Mouse (Mus musculus): ENCODE measurements around the gene Krt1. TPM values are rescaled to one million over a fixed set of nuclear protein-coding genes. Genes with fewer than 3 reads are reported as not detected.

The Krt1 gene
- polyA plus RNA-seq, 2 experiments, result 0.02 TPM; not detected in 1

DNA sequence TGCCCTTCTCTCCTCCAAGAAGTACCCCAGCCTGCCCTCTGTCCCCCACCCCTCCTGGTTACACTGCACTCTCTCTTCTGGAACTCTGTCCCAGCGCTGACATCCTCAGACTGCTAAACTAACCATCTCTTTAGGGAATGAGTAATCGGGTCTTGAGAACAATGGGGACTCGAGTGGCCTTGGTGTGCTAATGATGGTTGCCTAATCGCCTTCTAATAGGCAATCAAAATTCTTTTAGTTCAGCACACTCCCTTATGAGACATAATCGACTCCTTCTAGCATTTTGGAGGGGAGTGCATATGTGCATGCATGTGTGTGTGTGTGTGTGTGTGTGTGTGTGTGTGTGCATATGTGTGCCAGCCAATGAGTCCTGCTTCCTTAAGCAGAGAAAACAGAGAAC lies 2.0 kb upstream of the Krt1 start:
- ATAC-seq (ENCODE audit: insufficient read depth) (no peak), DNase-seq (ENCODE audit: low read depth in 3 of 3, low spot score in 3 of 3) (no peak)
- no peaks in the 10 kb centered on the region for H3K36me3 ChIP-seq (replicated peaks; ENCODE audit: control insufficient read depth, insufficient read depth, low read depth)
- H3K4me2 ChIP-seq (ENCODE audit: low read depth), result no peak overlapping the region
- WGBS (ENCODE audit: insufficient replicate concordance), result 16% methylated on average over 5 of the region's 5 CpGs
- no peak overlapping the region for H3K4me3 ChIP-seq (ENCODE audit: insufficient read depth in 1 of 2, low read depth in 2 of 2, low read length in 2 of 2)
- H3K27me3 ChIP-seq (ENCODE audit: control insufficient read depth, insufficient read depth, low read length), result no peaks in the 10 kb centered on the region
- H3K4me1 ChIP-seq (replicated peaks; ENCODE audit: control insufficient read depth in 2 of 2, insufficient read depth in 2 of 2, low read length in 1 of 2), result no peaks in the 10 kb centered on the region
- no peak overlapping the region for H3K27ac ChIP-seq
- no peaks in the 10 kb centered on the region for H3K9me3 ChIP-seq (ENCODE audit: control insufficient read depth, low read length)
- H3K9ac ChIP-seq (replicated peaks), result no peak overlapping the region
- TF ChIP-seq EP300 (IDR thresholded peaks at IDR 0.05; ENCODE audit: low read depth), result no peak
- no peak for TF ChIP-seq CTCF (IDR thresholded peaks at IDR 0.05; ENCODE audit: low read depth)

DNA sequence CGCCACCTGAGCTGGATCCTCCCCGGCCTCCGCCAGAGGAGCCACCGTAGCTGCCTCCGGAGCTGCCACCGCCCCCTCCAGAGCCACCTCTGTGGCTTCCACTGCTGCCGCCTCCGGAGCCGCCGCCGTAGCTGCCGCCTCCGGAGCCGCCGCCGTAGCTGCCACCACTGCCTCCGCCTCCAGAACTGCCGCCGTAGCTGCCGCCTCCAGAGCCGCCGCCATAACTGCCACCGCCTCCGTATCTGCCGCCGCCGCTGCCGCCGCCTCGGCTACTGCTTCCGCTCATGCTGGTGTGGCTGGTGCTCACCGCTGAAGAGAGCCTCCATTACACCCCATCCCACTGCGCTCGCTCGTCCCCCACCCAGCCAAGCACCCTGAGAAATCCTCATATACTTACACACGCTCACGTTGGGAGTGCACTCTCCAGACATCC lies 4.6 kb downstream of the Krt1 start:
- H3K9me3 ChIP-seq (ENCODE audit: control insufficient read depth, low read length), result no peaks in the 10 kb centered on the region
- ATAC-seq (ENCODE audit: insufficient read depth), result no peak
- DNase-seq (ENCODE audit: low read depth in 3 of 3, low spot score in 3 of 3), result no peak
- H3K9ac ChIP-seq (replicated peaks), result no peak overlapping the region
- H3K36me3 ChIP-seq (replicated peaks; ENCODE audit: control insufficient read depth, insufficient read depth, low read depth), result no peaks in the 10 kb centered on the region
- WGBS (ENCODE audit: insufficient replicate concordance), result 1% methylated on average over 36 of the region's 37 CpGs
- peak overlapping the region; percentile 13; the same call in 1 of the 2 replicates for H3K4me2 ChIP-seq (ENCODE audit: low read depth)
- H3K4me1 ChIP-seq (replicated peaks; ENCODE audit: control insufficient read depth in 2 of 2, insufficient read depth in 2 of 2, low read length in 1 of 2), result no peaks in the 10 kb centered on the region
- H3K4me3 ChIP-seq (ENCODE audit: insufficient read depth in 1 of 2, low read depth in 2 of 2, low read length in 2 of 2), result peak overlapping the region in 1 of 2 experiments; percentile 22; a peak in 1 of 4 replicates
- no peak overlapping the region for H3K27ac ChIP-seq
- peaks cover 18% of the 10 kb centered on the region for H3K27me3 ChIP-seq (ENCODE audit: control insufficient read depth, insufficient read depth, low read length)
- TF ChIP-seq CTCF (IDR thresholded peaks at IDR 0.05; ENCODE audit: low read depth), result no peak
- TF ChIP-seq EP300 (IDR thresholded peaks at IDR 0.05; ENCODE audit: low read depth), result no peak

DNA sequence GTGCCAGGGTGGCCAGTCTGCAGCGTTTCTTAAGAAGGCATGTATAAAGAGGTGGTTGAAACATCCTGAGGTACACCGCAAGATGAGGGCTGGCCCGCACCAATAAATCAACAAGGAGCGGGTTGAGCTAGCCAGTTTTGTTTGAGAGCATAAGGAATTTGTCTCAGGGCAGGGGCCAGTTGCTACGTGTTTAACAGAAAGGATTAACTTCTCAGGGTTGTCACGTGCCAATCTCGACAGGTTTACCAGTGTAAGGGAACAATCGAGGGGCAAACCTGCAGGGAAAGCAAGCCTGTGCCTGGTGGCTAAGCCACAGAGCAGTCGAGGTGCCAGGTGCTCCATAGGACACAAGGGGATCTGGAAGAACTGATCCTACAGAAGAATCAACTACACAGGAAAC lies 7.4 kb downstream of the Krt1 start:
- no peak overlapping the region for H3K9ac ChIP-seq (replicated peaks)
- no peak for DNase-seq (ENCODE audit: low read depth in 3 of 3, low spot score in 3 of 3)
- no peak overlapping the region for H3K4me3 ChIP-seq (ENCODE audit: insufficient read depth in 1 of 2, low read depth in 2 of 2, low read length in 2 of 2)
- no peak overlapping the region for H3K27ac ChIP-seq
- no peak for TF ChIP-seq CTCF (IDR thresholded peaks at IDR 0.05; ENCODE audit: low read depth)
- no peak for TF ChIP-seq EP300 (IDR thresholded peaks at IDR 0.05; ENCODE audit: low read depth)
- peaks cover 18% of the 10 kb centered on the region for H3K27me3 ChIP-seq (ENCODE audit: control insufficient read depth, insufficient read depth, low read length)
- H3K4me1 ChIP-seq (replicated peaks; ENCODE audit: control insufficient read depth in 2 of 2, insufficient read depth in 2 of 2, low read length in 1 of 2), result no peaks in the 10 kb centered on the region
- 53% methylated on average over 9 of the region's 9 CpGs for WGBS (ENCODE audit: insufficient replicate concordance)
- no peak overlapping the region for H3K4me2 ChIP-seq (ENCODE audit: low read depth)
- H3K36me3 ChIP-seq (replicated peaks; ENCODE audit: control insufficient read depth, insufficient read depth, low read depth), result no peaks in the 10 kb centered on the region
- no peaks in the 10 kb centered on the region for H3K9me3 ChIP-seq (ENCODE audit: control insufficient read depth, low read length)
- ATAC-seq (ENCODE audit: insufficient read depth), result no peak

DNA sequence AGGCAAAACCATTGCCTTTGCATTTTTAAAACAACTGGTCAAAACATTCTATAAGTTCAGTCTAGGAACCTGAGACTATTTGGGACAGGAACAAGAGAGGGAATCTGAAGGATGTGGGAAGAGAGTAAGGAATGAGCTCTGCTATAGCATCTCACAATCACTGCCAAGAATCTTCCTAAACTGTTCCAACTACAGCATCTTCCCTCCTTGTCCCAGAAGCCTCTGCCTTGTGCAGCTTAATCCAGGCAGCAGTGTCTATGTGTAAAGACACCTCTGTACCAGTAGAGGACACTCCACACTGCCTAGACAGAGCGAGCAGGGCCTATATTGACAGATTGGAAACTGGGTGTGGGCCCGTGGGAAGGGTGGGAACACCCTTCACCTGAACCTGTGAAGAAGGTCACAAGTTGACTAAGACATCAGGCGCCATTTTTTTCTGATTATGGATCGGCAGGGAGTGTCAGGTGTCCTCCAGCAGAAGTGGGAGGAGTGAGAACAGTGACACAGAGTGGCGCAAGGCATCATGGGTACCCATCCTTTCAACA lies 15.7 kb downstream of the Krt1 start:
- Histone ChIP-seq H3K9me3 (ENCODE audit: control insufficient read depth, low read length) (no peaks in the 10 kb centered on the region), H3K4me2 (ENCODE audit: low read depth) (no peak overlapping the region), H3K27me3 (ENCODE audit: control insufficient read depth, insufficient read depth, low read length) (no peaks in the 10 kb centered on the region), H3K4me1 (replicated peaks; ENCODE audit: control insufficient read depth in 2 of 2, insufficient read depth in 2 of 2, low read length in 1 of 2) (no peaks in the 10 kb centered on the region), H3K9ac (replicated peaks) (no peak overlapping the region), H3K4me3 (ENCODE audit: insufficient read depth in 1 of 2, low read depth in 2 of 2, low read length in 2 of 2) (no peak overlapping the region), H3K36me3 (replicated peaks; ENCODE audit: control insufficient read depth, insufficient read depth, low read depth) (no peaks in the 10 kb centered on the region), H3K27ac (no peak overlapping the region)
- WGBS (ENCODE audit: insufficient replicate concordance), result 50% methylated on average over 5 of the region's 5 CpGs
- peak; percentile 22 for TF ChIP-seq CTCF (IDR thresholded peaks at IDR 0.05; ENCODE audit: low read depth)
- no peak for TF ChIP-seq EP300 (IDR thresholded peaks at IDR 0.05; ENCODE audit: low read depth)
- DNase-seq (ENCODE audit: low read depth in 3 of 3, low spot score in 3 of 3) (no peak), ATAC-seq (ENCODE audit: insufficient read depth) (no peak)

DNA sequence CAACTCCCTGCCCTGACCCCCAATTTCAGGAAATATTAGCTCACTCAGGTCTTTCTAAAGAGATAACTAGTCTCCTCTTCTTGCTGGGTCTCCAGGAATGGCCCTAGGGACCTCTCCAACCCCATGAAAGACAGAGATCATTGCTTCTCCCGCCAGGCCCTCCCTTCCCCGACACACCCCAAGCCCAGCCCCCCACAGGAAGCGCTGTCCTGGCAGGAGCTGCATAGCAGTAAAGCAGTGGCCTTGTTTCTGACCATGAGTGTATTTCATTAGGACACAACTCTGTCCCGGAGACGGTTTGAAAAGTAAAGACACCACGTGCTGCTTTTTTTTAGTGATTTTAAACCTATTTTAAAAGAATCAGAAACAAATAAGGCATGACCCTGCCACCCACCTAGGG lies 17.5 kb downstream of the Krt1 start:
- Histone ChIP-seq H3K9ac (replicated peaks) (no peak overlapping the region), H3K36me3 (replicated peaks; ENCODE audit: control insufficient read depth, insufficient read depth, low read depth) (no peaks in the 10 kb centered on the region), H3K27me3 (ENCODE audit: control insufficient read depth, insufficient read depth, low read length) (no peaks in the 10 kb centered on the region), H3K9me3 (ENCODE audit: control insufficient read depth, low read length) (no peaks in the 10 kb centered on the region), H3K4me3 (ENCODE audit: insufficient read depth in 1 of 2, low read depth in 2 of 2, low read length in 2 of 2) (no peak overlapping the region), H3K4me1 (replicated peaks; ENCODE audit: control insufficient read depth in 2 of 2, insufficient read depth in 2 of 2, low read length in 1 of 2) (no peaks in the 10 kb centered on the region), H3K27ac (no peak overlapping the region), H3K4me2 (ENCODE audit: low read depth) (no peak overlapping the region)
- no peak for TF ChIP-seq EP300 (IDR thresholded peaks at IDR 0.05; ENCODE audit: low read depth)
- no peak for TF ChIP-seq CTCF (IDR thresholded peaks at IDR 0.05; ENCODE audit: low read depth)
- ATAC-seq (ENCODE audit: insufficient read depth) (no peak), DNase-seq (ENCODE audit: low read depth in 3 of 3, low spot score in 3 of 3) (no peak)
- WGBS (ENCODE audit: insufficient replicate concordance), result 33% methylated on average over 6 of the region's 6 CpGs
